Mouse (Mus musculus) urinary bladder, postnatal 25 days (tissue): Measurements from ENCODE around the gene Zfp384.

Source experiments
- DNase-seq: peaks from one replicate; pipeline ENCODE4 v3.0.0; 2022; ENCODE audit warnings: low spot score

Zfp384 gene

DNA sequence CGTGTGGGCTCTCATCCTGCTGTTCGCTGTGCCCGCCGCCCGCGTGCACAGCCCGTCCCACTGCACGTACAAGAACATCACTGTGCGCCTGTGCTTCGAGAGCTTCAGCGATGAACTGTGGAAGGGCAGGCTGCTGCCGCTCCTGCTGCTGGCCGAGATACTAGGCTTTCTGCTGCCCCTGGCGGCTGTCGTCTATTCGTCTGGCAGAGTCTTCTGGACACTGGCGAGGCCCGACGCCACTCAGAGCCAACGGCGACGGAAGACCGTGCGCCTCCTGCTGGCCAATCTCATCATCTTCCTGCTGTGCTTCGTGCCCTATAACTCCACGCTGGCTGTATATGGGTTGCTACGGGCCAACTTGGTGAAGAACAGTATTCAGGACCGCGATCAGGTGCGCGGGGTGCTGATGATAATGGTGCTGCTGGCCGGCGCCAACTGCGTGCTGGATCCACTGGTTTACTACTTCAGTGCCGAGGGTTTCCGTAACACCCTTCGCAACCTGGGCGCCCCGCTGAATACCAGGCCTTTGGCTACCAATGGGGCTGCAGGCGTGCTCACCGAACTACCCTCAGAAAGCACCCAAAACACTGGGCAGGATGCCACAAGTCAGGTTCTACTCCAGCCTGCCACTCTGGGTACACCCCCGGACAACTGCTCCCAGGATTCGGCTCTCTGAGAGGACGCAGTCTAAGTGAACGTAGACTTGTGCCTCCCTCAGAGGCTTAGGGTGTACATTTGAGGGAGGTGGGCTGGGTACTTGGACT is 73.0 kb downstream of the Zfp384 start:
- peak; percentile 83 for DNase-seq

DNA sequence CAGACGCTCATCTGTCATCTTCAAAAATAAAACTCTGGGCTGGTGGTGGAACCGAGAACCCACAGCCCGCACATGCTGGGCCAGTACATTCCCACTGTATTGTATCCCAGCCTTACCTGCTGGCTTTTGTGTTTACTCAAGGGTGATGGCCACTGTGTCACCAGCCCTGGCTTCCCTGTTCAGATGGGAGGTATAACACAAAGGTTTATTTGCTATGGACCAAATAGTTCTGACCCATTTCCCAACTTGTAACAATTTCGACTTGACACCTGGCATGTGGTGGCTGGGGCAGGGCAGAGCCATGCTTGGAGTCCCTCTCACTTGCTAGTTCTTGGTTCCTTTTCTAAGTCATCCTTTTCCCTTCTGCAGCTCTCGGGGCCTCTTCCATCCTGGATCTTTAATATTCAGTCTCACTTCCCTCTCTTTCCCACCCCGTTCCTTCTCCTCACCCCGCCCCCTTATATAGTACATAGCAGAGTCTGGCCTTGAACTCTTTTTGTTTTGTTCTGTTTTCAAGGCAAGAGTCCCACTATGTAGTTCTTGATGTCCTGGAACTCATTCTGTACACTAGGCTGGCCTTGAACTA is 73.9 kb downstream of the Zfp384 start:
- DNase-seq = no peak

DNA sequence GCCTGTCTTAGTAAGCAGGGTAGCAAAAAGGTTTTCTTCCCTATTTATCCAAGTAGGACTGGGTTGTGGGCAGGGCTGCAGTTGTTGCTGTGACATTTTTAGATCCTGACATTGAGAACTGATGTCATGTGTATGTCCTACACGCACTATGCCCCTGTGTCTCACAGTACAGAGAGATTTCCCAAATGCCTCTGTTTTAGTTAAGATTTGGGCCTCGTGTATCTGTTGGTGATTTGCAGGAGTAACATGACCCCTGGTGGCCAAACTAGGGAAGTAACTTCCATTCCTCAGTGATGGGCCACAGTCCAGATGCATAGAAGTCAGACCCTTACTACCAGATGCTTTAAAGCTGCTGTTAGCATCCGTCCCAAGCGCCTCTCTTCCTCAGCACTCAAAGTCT is 75.5 kb downstream of the Zfp384 start:
- peak; percentile 45 for DNase-seq
